10 mouse cellular contexts compared by ENCODE assay signal in genomic region chr9:108855335-108855734, GRCm38 (mm10). TPM values are rescaled to one million over a fixed set of nuclear protein-coding genes. Genes with fewer than 3 reads are reported as not detected.
DNase-seq lines count a peak whose midpoint lies in the region; ATAC-seq and TF ChIP-seq lines count a peak whose summit lies in the region.
"Had no signal": no experiment of that assay in that cellular context is flagged by ENCODE, and none has a peak within 500 bp of the region (broad histone marks: within the 10 kb centered on the region; RNA-seq: fewer than 3 reads in every experiment).

No protein-coding gene starts in this region.

- TF ChIP-seq CTCF in liver, adult 2 months (IDR thresholded peaks at IDR 0.05; ENCODE audit: low read depth, low read length): no peak
- TF ChIP-seq CTCF in small intestine, adult 2 months (IDR thresholded peaks at IDR 0.05; ENCODE audit: extremely low read depth, insufficient read length, insufficient replicate concordance, low read depth, low read length): no peak

- H3K4me3 ChIP-seq in liver, adult 2 months (ENCODE audit: insufficient read depth, low read depth, low read length): no peak overlapping the region
- no peak overlapping the region for H3K4me3 ChIP-seq in hindbrain, embryonic 13.5 days
- H3K4me3 ChIP-seq in small intestine, adult 2 months (ENCODE audit: low read depth, low read length): peak overlapping the region; percentile 97

- 27% methylated on average over 5 of the region's 5 CpGs for WGBS in liver, adult 2 months
- 61% methylated on average over 5 of the region's 5 CpGs for WGBS in hindbrain, embryonic 13.5 days
- 25% methylated on average over 5 of the region's 5 CpGs for WGBS in small intestine, adult 2 months

- H3K4me1 ChIP-seq in liver, adult 2 months (ENCODE audit: control insufficient read depth, insufficient read depth, low read length): peaks cover 13% of the 10 kb centered on the region
- H3K4me1 ChIP-seq in hindbrain, embryonic 13.5 days (replicated peaks): peaks cover 19% of the 10 kb centered on the region
- H3K4me1 ChIP-seq in small intestine, adult 2 months (ENCODE audit: control insufficient read depth, insufficient read depth, insufficient read length, low read length): peaks cover 18% of the 10 kb centered on the region

- no peak for ATAC-seq in hindbrain, embryonic 13.5 days (ENCODE audit: low FRiP score)

- H3K36me3 ChIP-seq in liver, adult 2 months (ENCODE audit: control insufficient read depth, insufficient read depth, low read length): no peaks in the 10 kb centered on the region
- H3K36me3 ChIP-seq in hindbrain, embryonic 13.5 days: peaks cover 66% of the 10 kb centered on the region
- H3K36me3 ChIP-seq in small intestine, adult 2 months (ENCODE audit: control insufficient read depth, insufficient read depth, low read length): peaks cover 55% of the 10 kb centered on the region

- H3K9me3 ChIP-seq in hindbrain, embryonic 13.5 days: no peaks in the 10 kb centered on the region

- no peak for TF ChIP-seq POLR2A in liver, adult 2 months (IDR thresholded peaks at IDR 0.05; ENCODE audit: extremely low read depth, insufficient read depth, low read length)
- TF ChIP-seq POLR2A in small intestine, adult 2 months (IDR thresholded peaks at IDR 0.05; ENCODE audit: low read depth, low read length): peak; percentile 28; the same call in 1 of the 2 replicates

- H3K27me3 ChIP-seq in liver, adult 2 months (ENCODE audit: control insufficient read depth, insufficient read depth, low read length): no peaks in the 10 kb centered on the region
- H3K27me3 ChIP-seq in hindbrain, embryonic 13.5 days: no peaks in the 10 kb centered on the region
- H3K27me3 ChIP-seq in small intestine, adult 2 months (ENCODE audit: control insufficient read depth, insufficient read depth, low read length): no peaks in the 10 kb centered on the region

- peak overlapping the region; percentile 21 for H3K27ac ChIP-seq in liver, adult 2 months (replicated peaks; ENCODE audit: insufficient read depth, low read depth, low read length)
- no peak overlapping the region for H3K27ac ChIP-seq in hindbrain, embryonic 13.5 days
- H3K27ac ChIP-seq in small intestine, adult 2 months (ENCODE audit: insufficient read depth, low read depth, low read length): peak overlapping the region; percentile 96

- peak overlapping the region; percentile 86 for H3K4me2 ChIP-seq in hindbrain, embryonic 13.5 days

- no peaks in the 10 kb centered on the region for H3K79me2 ChIP-seq in liver, adult 2 months (ENCODE audit: control insufficient read depth, insufficient read depth, low read length)

- no peak overlapping the region for H3K9ac ChIP-seq in liver, adult 2 months (ENCODE audit: low read depth, low read length)
- peak overlapping the region; percentile 83; the same call in 1 of the 2 replicates for H3K9ac ChIP-seq in hindbrain, embryonic 13.5 days

- peak; percentile 70 for DNase-seq in liver, adult 2 months (ENCODE audit: extremely low read depth, low read depth, low spot score)
- DNase-seq in liver: no peak
- peak; percentile 57 to 73 for DNase-seq in kidney, postnatal 36 days
- no peak for DNase-seq in urinary bladder, postnatal 36 days (ENCODE audit: low spot score in 2 of 2)
- DNase-seq in right cerebral cortex, postnatal 10 days (ENCODE audit: low spot score in 2 of 2): no peak
- no peak for DNase-seq in frontal cortex, adult 2 months (ENCODE audit: extremely low spot score in 1 of 2, low spot score in 1 of 2)
- DNase-seq: thymus, adult 18-20 months had no signal

RNA-seq across cellular contexts. Expression of gene Slc26a6, which starts 2.3 kb away (rescaled TPM):
- total RNA-seq in liver, adult 2 months (2014; rRNA removed): 5.5 and 5.6 TPM in 2 replicates
- polyA plus RNA-seq in liver, adult 2 months (2012; rRNA removed): 5.4 and 6.7 TPM in 2 replicates
- 15.1 and 16.1 TPM in 2 replicates for polyA plus RNA-seq in hindbrain, embryonic 13.5 days (2015; fragmentation: Nextera tagmentation; extraction: Ambion mirVana)
- 734 and 815 TPM in 2 replicates for polyA plus RNA-seq in small intestine, adult 2 months (2012; rRNA removed)
- polyA plus RNA-seq in frontal cortex, adult 2 months (2012; rRNA removed): 19.5 and 20.7 TPM in 2 replicates

RNA-seq across cellular contexts. Expression of gene Celsr3, which starts 29.2 kb away (rescaled TPM):
- under 0.01 TPM in 1 of 2 replicates, not detected in the other for total RNA-seq in liver, adult 2 months (2014; rRNA removed)
- not detected in 2 replicates for polyA plus RNA-seq in liver, adult 2 months (2012; rRNA removed)
- 13.8 and 14.3 TPM in 2 replicates for polyA plus RNA-seq in hindbrain, embryonic 13.5 days (2015; fragmentation: Nextera tagmentation; extraction: Ambion mirVana)
- 1.5 and 1.7 TPM in 2 replicates for polyA plus RNA-seq in small intestine, adult 2 months (2012; rRNA removed)
- 67.4 and 74.7 TPM in 2 replicates for polyA plus RNA-seq in frontal cortex, adult 2 months (2012; rRNA removed)

RNA-seq across cellular contexts. Expression of gene Nckipsd, which starts 47.2 kb away (rescaled TPM):
- 2.2 and 2.8 TPM in 2 replicates for total RNA-seq in liver, adult 2 months (2014; rRNA removed)
- 5.8 and 7.7 TPM in 2 replicates for polyA plus RNA-seq in liver, adult 2 months (2012; rRNA removed)
- 25.9 and 30.7 TPM in 2 replicates for polyA plus RNA-seq in hindbrain, embryonic 13.5 days (2015; fragmentation: Nextera tagmentation; extraction: Ambion mirVana)
- 13.5 and 18.1 TPM in 2 replicates for polyA plus RNA-seq in small intestine, adult 2 months (2012; rRNA removed)
- 55.5 and 58.8 TPM in 2 replicates for polyA plus RNA-seq in frontal cortex, adult 2 months (2012; rRNA removed)

RNA-seq across cellular contexts. Expression of gene Tmem89, which starts 59.1 kb away (rescaled TPM):
- not detected in 2 replicates for total RNA-seq in liver, adult 2 months (2014; rRNA removed)
- 0.12 TPM in 1 of 2 replicates, not detected in the other for polyA plus RNA-seq in liver, adult 2 months (2012; rRNA removed)
- 0.32 and 0.72 TPM in 2 replicates for polyA plus RNA-seq in hindbrain, embryonic 13.5 days (2015; fragmentation: Nextera tagmentation; extraction: Ambion mirVana)
- 33.6 and 39.0 TPM in 2 replicates for polyA plus RNA-seq in small intestine, adult 2 months (2012; rRNA removed)
- 0.50 TPM in 2 replicates for polyA plus RNA-seq in frontal cortex, adult 2 months (2012; rRNA removed)
- total RNA-seq: MEL had no signal

Comparison
In these comparisons a context has a peak if more than half of its experiments do, and no peak if none do; other contexts are left out.
1. DNase-seq: peak in liver, adult 2 months (single experiment) and kidney, postnatal 36 days (2 of 2); none in liver (single experiment), urinary bladder, postnatal 36 days (0 of 2), right cerebral cortex, postnatal 10 days (0 of 2) and frontal cortex, adult 2 months (0 of 2).
2. RNA of gene Slc26a6, which starts 2.3 kb away (polyA plus RNA-seq): 734 to 815 TPM in small intestine, adult 2 months; 19.5 to 20.7 TPM in frontal cortex, adult 2 months, 15.1 to 16.1 TPM in hindbrain, embryonic 13.5 days and 5.4 to 6.7 TPM in liver, adult 2 months; every median in the first group is over 10 times any median in the second.